ENCODE assay signal across 8 mouse cellular contexts in genomic region chr17:74717618-74718151, GRCm38 (mm10). TPM values are rescaled to one million over a fixed set of nuclear protein-coding genes. Genes with fewer than 3 reads are reported as not detected.
DNase-seq lines count a peak whose midpoint lies in the region; ATAC-seq and TF ChIP-seq lines count a peak whose summit lies in the region.

Ttc27 (plus strand) TSS chr17:74717732.

- ATAC-seq in kidney, embryonic 14.5 days (ENCODE audit: low FRiP score, low TSS enrichment), result peak; percentile 93
- ATAC-seq in limb, embryonic 15.5 days (ENCODE audit: insufficient number of reproducible peaks, low FRiP score, low TSS enrichment, low read depth), result peak; percentile 80

- H3K4me1 ChIP-seq in bone marrow macrophage, adult 2 months (ENCODE audit: control insufficient read depth, insufficient read depth, low read length), result peaks cover 18% of the 10 kb centered on the region
- H3K4me1 ChIP-seq in embryonic fibroblast, embryonic 13.5 days (ENCODE audit: control insufficient read depth, insufficient read depth, low read length), result no peaks in the 10 kb centered on the region
- no peaks in the 10 kb centered on the region for H3K4me1 ChIP-seq in kidney, embryonic 14.5 days (ENCODE audit: control insufficient read depth, insufficient read depth, low read length)
- peaks cover 12% of the 10 kb centered on the region for H3K4me1 ChIP-seq in limb, embryonic 15.5 days

- peak within 1 kb of the TSS; percentile 66 for H3K4me2 ChIP-seq in kidney, embryonic 14.5 days (replicated peaks; ENCODE audit: low read depth, low read length)
- peak within 1 kb of the TSS; percentile 77 for H3K4me2 ChIP-seq in limb, embryonic 15.5 days

- TF ChIP-seq CTCF in bone marrow macrophage, adult 2 months (IDR thresholded peaks at IDR 0.05; ENCODE audit: low read depth, low read length), result no peak
- TF ChIP-seq CTCF in embryonic fibroblast, embryonic 13.5 days (IDR thresholded peaks at IDR 0.05; ENCODE audit: borderline replicate concordance, insufficient read depth, low read length), result no peak

- peak within 1 kb of the TSS; percentile 69 for H3K9ac ChIP-seq in kidney, embryonic 14.5 days (ENCODE audit: low read depth, low read length)
- peak within 1 kb of the TSS; percentile 73 for H3K9ac ChIP-seq in limb, embryonic 15.5 days

- WGBS in kidney, embryonic 14.5 days, result under 1% methylated on average over 31 of the region's 31 CpGs
- WGBS in limb, embryonic 15.5 days, result under 1% methylated on average over 31 of the region's 31 CpGs

- no peak for TF ChIP-seq POLR2A in bone marrow macrophage, adult 2 months (IDR thresholded peaks at IDR 0.05; ENCODE audit: borderline replicate concordance, low read depth, low read length)
- peak; percentile 98 for TF ChIP-seq POLR2A in embryonic fibroblast, embryonic 13.5 days (IDR thresholded peaks at IDR 0.05; ENCODE audit: low read depth, low read length)

- no peaks in the 10 kb centered on the region for H3K27me3 ChIP-seq in kidney, embryonic 14.5 days (ENCODE audit: control insufficient read depth, insufficient read depth, low read length)
- H3K27me3 ChIP-seq in limb, embryonic 15.5 days, result no peaks in the 10 kb centered on the region

- peak; percentile 95 for DNase-seq in A20 (ENCODE audit: low read depth, low spot score)
- DNase-seq in heart, adult 9 months (ENCODE audit: low spot score in 2 of 2), result peak; percentile 96
- peak; percentile 75 to 86 for DNase-seq in monocyte, adult 2 months (ENCODE audit: low read depth in 1 of 2, low spot score in 2 of 2)
- peak; percentile 94 to 95 for DNase-seq in spleen, postnatal 36 days (ENCODE audit: low spot score in 2 of 2)

- peak within 1 kb of the TSS; percentile 87 for H3K4me3 ChIP-seq in bone marrow macrophage, adult 2 months (ENCODE audit: insufficient read depth, low read length)
- peak within 1 kb of the TSS; percentile 86 for H3K4me3 ChIP-seq in embryonic fibroblast, embryonic 13.5 days (ENCODE audit: insufficient read depth, low read length)
- peak within 1 kb of the TSS; percentile 70 for H3K4me3 ChIP-seq in kidney, embryonic 14.5 days (ENCODE audit: low read length)
- peak within 1 kb of the TSS; percentile 87 for H3K4me3 ChIP-seq in limb, embryonic 15.5 days

- peak within 1 kb of the TSS; percentile 67 for H3K27ac ChIP-seq in bone marrow macrophage, adult 2 months (ENCODE audit: insufficient read depth, low read depth, low read length)
- peak within 1 kb of the TSS; percentile 44 for H3K27ac ChIP-seq in embryonic fibroblast, embryonic 13.5 days (ENCODE audit: insufficient read depth, low read length)
- H3K27ac ChIP-seq in kidney, embryonic 14.5 days (ENCODE audit: low read depth, low read length), result peak within 1 kb of the TSS; percentile 43; the same call in 1 of the 2 replicates
- H3K27ac ChIP-seq in limb, embryonic 15.5 days, result peak within 1 kb of the TSS; percentile 77

- H3K9me3 ChIP-seq in kidney, embryonic 14.5 days (ENCODE audit: control insufficient read depth, low read length), result no peaks in the 10 kb centered on the region
- no peaks in the 10 kb centered on the region for H3K9me3 ChIP-seq in limb, embryonic 15.5 days

- peaks cover 5% of the 10 kb centered on the region; the same call in 1 of the 2 replicates for H3K36me3 ChIP-seq in kidney, embryonic 14.5 days (ENCODE audit: control insufficient read depth, insufficient read depth, low read length)
- peaks cover 16% of the 10 kb centered on the region; the same call in 1 of the 2 replicates for H3K36me3 ChIP-seq in limb, embryonic 15.5 days

RNA-seq across cellular contexts. Expression of gene Ttc27, which starts in this region (rescaled TPM):
- 10.8 and 11.0 TPM in 2 replicates for polyA plus RNA-seq in bone marrow macrophage, adult 2 months (2012; ENCODE audit: insufficient read depth, insufficient read length, missing spikeins)
- polyA plus RNA-seq in embryonic fibroblast, embryonic 13.5 days (2011; ENCODE audit: insufficient read length, low read depth, missing spikeins), result 23.7 and 25.6 TPM in 2 replicates
- 26.4 and 32.4 TPM in 2 replicates for polyA plus RNA-seq in kidney, embryonic 14.5 days (2014; fragmentation: Nextera tagmentation; extraction: Ambion mirVana)
- polyA plus RNA-seq in limb, embryonic 15.5 days (2015; fragmentation: Nextera tagmentation; extraction: Ambion mirVana), result 20.0 and 20.2 TPM in 2 replicates

Comparison
In these comparisons a context has a peak if more than half of its experiments do, and no peak if none do; other contexts are left out.
1. Peak in every context shown above with its lines: DNase-seq, ATAC-seq, H3K4me3 ChIP-seq and H3K27ac ChIP-seq.